Mouse (Mus musculus): ENCODE data around the gene Ppfibp1. TPM values are rescaled to one million over a fixed set of nuclear protein-coding genes. Genes with fewer than 3 reads are reported as not detected.

The Ppfibp1 gene
- polyA plus RNA-seq, 1 experiment from 2014 or later: 66.1 TPM

DNA sequence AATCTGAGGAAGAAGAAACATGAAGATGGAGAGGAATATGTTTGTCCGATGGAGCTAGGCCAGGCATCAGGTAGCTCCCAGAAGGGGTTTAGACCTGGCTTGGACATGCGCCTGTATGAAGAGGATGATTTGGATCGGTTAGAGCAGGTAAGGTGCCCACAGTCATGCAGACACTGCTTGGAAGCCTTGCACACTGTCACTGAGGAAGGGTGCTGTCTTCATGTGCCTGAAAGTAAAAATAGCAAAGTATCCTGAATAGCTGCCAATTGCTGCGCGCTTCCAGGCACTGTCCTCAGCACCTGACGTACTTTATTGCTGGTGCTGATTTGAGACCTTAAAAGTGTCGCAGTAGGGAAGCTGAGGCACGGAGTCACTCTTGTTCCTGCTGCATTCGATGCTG is 141.3 kb downstream of the Ppfibp1 start:
- Histone ChIP-seq H3K27me3 (ENCODE audit: insufficient read depth, low read length) (no peaks in the 10 kb centered on the region), H3K9me3 (ENCODE audit: low read length) (no peaks in the 10 kb centered on the region), H3K4me1 (ENCODE audit: insufficient read depth, low read length) (no peaks in the 10 kb centered on the region), H3K4me2 (replicated peaks; ENCODE audit: low read depth, low read length) (no peak overlapping the region), H3K36me3 (ENCODE audit: insufficient read depth, low read length) (peaks cover 45% of the 10 kb centered on the region), H3K9ac (replicated peaks; ENCODE audit: low read length) (no peak overlapping the region), H3K27ac (ENCODE audit: low read length) (no peak overlapping the region), H3K4me3 (ENCODE audit: low read length) (no peak overlapping the region)
- ATAC-seq (ENCODE audit: low FRiP score, low TSS enrichment): no peak
- 93% methylated on average over 9 of the region's 9 CpGs for WGBS

DNA sequence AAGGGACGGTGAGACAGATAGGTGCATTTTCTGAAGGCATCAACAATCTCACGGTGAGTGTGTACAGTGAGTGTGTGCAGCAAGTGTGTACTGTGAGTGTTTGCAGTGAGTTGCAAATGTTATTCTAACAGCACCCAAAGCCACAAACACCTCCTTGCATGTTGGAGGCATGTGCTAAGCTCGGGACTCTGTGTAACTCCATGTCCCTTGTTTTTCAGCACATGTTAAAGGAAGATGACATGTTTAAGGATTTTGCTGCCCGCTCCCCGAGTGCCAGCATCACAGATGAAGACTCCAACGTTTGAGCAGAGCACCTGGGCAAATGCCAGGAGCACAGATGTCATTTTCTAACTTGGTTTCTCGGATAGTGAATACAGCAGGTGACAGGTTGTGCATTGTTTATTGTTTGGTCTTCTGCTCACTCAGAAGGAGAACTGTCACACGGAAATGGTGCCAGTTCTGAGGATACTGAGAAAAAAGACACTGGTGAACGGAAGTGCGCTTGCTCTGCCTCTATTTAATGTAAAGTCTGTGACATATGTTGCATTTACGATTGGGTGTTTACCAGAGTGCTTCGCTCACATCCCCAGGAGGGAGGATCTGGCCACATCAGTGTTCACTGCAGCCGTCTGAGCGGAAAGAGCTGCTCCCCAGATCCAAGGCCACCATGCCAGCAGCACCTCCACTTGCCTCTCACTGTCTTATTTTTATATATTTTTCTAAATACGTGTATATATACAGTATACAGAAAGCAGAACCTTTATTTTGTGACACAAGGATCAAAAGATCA is 142.0 kb downstream of the Ppfibp1 start:
- Histone ChIP-seq H3K9me3 (ENCODE audit: low read length) (no peaks in the 10 kb centered on the region), H3K36me3 (ENCODE audit: insufficient read depth, low read length) (peaks cover 40% of the 10 kb centered on the region), H3K27ac (ENCODE audit: low read length) (no peak overlapping the region), H3K4me2 (replicated peaks; ENCODE audit: low read depth, low read length) (no peak overlapping the region), H3K27me3 (ENCODE audit: insufficient read depth, low read length) (no peaks in the 10 kb centered on the region), H3K9ac (replicated peaks; ENCODE audit: low read length) (no peak overlapping the region), H3K4me1 (ENCODE audit: insufficient read depth, low read length) (no peaks in the 10 kb centered on the region), H3K4me3 (ENCODE audit: low read length) (no peak overlapping the region)
- ATAC-seq (ENCODE audit: low FRiP score, low TSS enrichment): no peak
- 90% methylated on average over 15 of the region's 15 CpGs for WGBS

DNA sequence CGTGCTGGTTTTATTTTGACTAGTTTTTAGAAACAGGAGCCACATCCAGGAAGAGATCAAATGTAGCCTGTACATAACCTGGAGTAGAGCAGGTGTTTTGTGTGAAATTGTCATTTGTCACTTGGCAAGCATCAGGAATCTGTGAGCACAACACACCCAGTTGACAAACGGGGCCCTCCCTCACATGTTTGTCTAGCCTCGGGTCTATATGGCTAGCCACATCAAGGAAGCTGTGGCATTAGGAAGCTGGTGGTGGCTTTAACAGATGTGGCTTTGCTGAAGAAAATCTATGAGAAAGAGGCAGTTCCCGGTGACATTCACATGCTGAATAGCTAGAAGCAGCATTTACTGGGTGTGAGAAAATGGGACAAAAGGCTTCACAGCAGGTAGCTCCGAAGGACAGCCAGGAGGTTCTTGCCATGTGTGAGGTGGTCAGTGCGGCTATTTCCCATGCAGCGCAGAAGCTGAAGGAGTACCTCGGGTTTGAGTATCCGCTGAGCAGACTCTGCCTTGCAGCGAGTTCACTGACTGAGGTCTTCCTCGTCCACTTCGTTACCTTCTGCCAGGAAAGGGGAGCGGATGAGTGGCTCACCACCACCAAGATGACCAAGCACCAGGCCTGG is 144.1 kb downstream of the Ppfibp1 start, which contains the start of gene Rep15:
Gene Rep15 (plus strand): TSS at position 282 of the 623 bp plus-strand sequence.
- Histone ChIP-seq H3K27me3 (ENCODE audit: insufficient read depth, low read length) (no peaks in the 10 kb centered on the region), H3K36me3 (ENCODE audit: insufficient read depth, low read length) (peaks cover 24% of the 10 kb centered on the region), H3K27ac (ENCODE audit: low read length) (no peak within 1 kb of the TSS), H3K9me3 (ENCODE audit: low read length) (no peaks in the 10 kb centered on the region), H3K4me2 (replicated peaks; ENCODE audit: low read depth, low read length) (no peak within 1 kb of the TSS), H3K9ac (replicated peaks; ENCODE audit: low read length) (no peak within 1 kb of the TSS), H3K4me1 (ENCODE audit: insufficient read depth, low read length) (no peaks in the 10 kb centered on the region), H3K4me3 (ENCODE audit: low read length) (no peak within 1 kb of the TSS)
- no peak for ATAC-seq (ENCODE audit: low FRiP score, low TSS enrichment)
- 54% methylated on average over 13 of the region's 13 CpGs for WGBS

DNA sequence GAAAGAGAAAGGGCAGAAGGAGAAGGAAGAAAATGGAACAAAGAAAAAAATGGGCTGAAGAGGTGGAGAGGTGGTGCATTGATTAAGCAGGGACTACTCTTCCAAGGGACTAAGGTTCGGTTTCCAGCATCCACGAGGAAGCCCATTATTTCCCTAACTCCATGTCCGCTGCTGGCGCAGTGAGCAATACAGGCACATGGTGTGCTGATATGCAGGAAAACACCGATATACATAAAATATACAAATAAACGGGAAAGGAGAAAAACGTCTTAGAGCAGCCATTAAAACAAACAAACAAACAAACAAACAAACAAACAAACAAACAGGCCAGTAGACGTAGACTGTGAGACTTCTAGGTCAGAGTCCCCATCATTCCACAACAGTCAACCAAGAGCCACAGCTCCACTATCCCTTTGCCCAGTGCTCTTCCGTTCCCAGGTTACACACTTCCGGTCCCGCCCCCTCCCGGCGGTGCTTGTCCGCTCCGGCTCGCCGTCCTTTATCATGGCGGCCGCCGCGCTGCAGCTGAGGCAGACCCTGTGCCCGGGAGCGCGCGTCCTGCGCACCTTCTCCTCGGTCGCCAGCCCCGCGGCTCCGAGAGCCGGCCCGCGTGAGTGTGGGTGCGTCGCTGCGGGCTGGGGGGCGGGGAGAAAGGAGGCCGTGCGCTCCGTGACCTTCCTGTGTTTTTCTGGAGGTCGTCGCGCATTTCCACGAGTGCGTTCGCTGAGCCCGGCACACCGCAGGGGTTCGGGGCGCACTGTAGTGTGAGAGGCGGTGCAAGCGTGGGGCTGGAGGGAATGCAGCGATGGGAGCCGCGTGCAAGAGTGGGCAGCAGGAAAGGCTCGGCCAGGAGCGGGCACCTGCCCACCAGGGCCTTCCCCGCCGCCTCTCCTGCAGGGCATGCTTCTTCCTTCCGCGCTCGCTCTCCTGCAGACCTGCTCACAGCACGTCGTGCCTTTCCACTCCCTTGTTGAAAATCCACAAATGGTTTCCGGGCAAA is 154.3 kb downstream of the Ppfibp1 start, which contains the start of gene Mrps35:
Gene Mrps35 (plus strand): TSS at position 474 of the 1,000 bp plus-strand sequence.
- ATAC-seq (ENCODE audit: low FRiP score, low TSS enrichment): peak; percentile 99

DNA sequence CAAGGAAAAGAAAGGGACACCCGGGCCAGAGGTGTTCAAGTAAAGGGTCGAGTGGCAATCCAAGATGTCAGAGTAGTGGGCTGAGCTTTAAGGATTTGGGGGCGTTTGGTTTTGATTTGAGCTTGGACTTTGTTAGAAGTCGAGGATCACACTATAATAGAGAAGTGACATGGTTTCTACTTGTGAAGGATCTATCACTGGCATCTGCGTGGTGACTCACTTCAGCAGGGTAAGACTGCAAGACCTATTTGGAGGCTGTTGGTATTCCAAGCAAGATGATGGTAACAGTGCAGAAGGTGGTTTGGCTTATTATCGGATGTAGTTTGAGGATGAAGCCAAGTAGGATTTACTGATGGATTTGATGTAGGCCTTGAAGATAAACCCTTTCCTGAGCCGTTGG is 155.3 kb downstream of the Ppfibp1 start:
- no peak overlapping the region for H3K27ac ChIP-seq (ENCODE audit: low read length)
- H3K4me3 ChIP-seq (ENCODE audit: low read length): peak overlapping the region; percentile 90
- peaks cover 11% of the 10 kb centered on the region; the same call in 1 of the 2 replicates for H3K36me3 ChIP-seq (ENCODE audit: insufficient read depth, low read length)
- peak overlapping the region; percentile 76 for H3K4me2 ChIP-seq (replicated peaks; ENCODE audit: low read depth, low read length)
- H3K9me3 ChIP-seq (ENCODE audit: low read length): no peaks in the 10 kb centered on the region
- 0 out of 2 replicates have a peak, but pooled peaks cover 2% of the 10 kb centered on the region for H3K27me3 ChIP-seq (ENCODE audit: insufficient read depth, low read length)
- H3K9ac ChIP-seq (replicated peaks; ENCODE audit: low read length): peak overlapping the region; percentile 99
- H3K4me1 ChIP-seq (ENCODE audit: insufficient read depth, low read length): peaks cover 9% of the 10 kb centered on the region
- no peak for ATAC-seq (ENCODE audit: low FRiP score, low TSS enrichment)
- 54% methylated on average over 7 of the region's 7 CpGs for WGBS

More for the DNA sequence above, 154.3 kb downstream of the Ppfibp1 start, which contains the start of gene Mrps35:
- 0 out of 2 replicates have a peak, but pooled peaks cover 2% of the 10 kb centered on the region for H3K27me3 ChIP-seq (ENCODE audit: insufficient read depth, low read length)
- peak within 1 kb of the TSS; percentile 99 for H3K9ac ChIP-seq (replicated peaks; ENCODE audit: low read length)
- WGBS: 3% methylated on average over 66 of the region's 66 CpGs
- H3K27ac ChIP-seq (ENCODE audit: low read length): peak within 1 kb of the TSS; percentile 83
- H3K36me3 ChIP-seq (ENCODE audit: insufficient read depth, low read length): peaks cover 4% of the 10 kb centered on the region; the same call in 1 of the 2 replicates
- H3K9me3 ChIP-seq (ENCODE audit: low read length): no peaks in the 10 kb centered on the region
- H3K4me2 ChIP-seq (replicated peaks; ENCODE audit: low read depth, low read length): peak within 1 kb of the TSS; percentile 76
- peak within 1 kb of the TSS; percentile 90 for H3K4me3 ChIP-seq (ENCODE audit: low read length)
- H3K4me1 ChIP-seq (ENCODE audit: insufficient read depth, low read length): peaks cover 9% of the 10 kb centered on the region

- Histone ChIP-seq H3K9ac (replicated peaks; ENCODE audit: low read length) (no peak overlapping the region), H3K4me3 (ENCODE audit: low read length) (no peak overlapping the region), H3K27me3 (ENCODE audit: insufficient read depth, low read length) (no peaks in the 10 kb centered on the region), H3K4me2 (replicated peaks; ENCODE audit: low read depth, low read length) (no peak overlapping the region), H3K27ac (ENCODE audit: low read length) (no peak overlapping the region), H3K36me3 (ENCODE audit: insufficient read depth, low read length) (peaks cover 46% of the 10 kb centered on the region), H3K4me1 (ENCODE audit: insufficient read depth, low read length) (no peaks in the 10 kb centered on the region), H3K9me3 (ENCODE audit: low read length) (no peaks in the 10 kb centered on the region)
- WGBS: 97% methylated on average over 13 of the region's 13 CpGs
- ATAC-seq (ENCODE audit: low FRiP score, low TSS enrichment): no peak
These were observed 161.0 kb downstream of the Ppfibp1 start for GRCm38 (mm10) chr6:147049239-147049805.

GRCm38 (mm10) chr6:147051666-147052065 is 163.4 kb downstream of the Ppfibp1 start:
- peaks cover 51% of the 10 kb centered on the region for H3K36me3 ChIP-seq (ENCODE audit: insufficient read depth, low read length)
- 95% methylated on average over 8 of the region's 8 CpGs for WGBS
- no peak overlapping the region for H3K27ac ChIP-seq (ENCODE audit: low read length)
- no peaks in the 10 kb centered on the region for H3K27me3 ChIP-seq (ENCODE audit: insufficient read depth, low read length)
- no peak overlapping the region for H3K4me2 ChIP-seq (replicated peaks; ENCODE audit: low read depth, low read length)
- no peaks in the 10 kb centered on the region for H3K4me1 ChIP-seq (ENCODE audit: insufficient read depth, low read length)
- no peaks in the 10 kb centered on the region for H3K9me3 ChIP-seq (ENCODE audit: low read length)
- no peak overlapping the region for H3K9ac ChIP-seq (replicated peaks; ENCODE audit: low read length)
- no peak for ATAC-seq (ENCODE audit: low FRiP score, low TSS enrichment)
- H3K4me3 ChIP-seq (ENCODE audit: low read length): no peak overlapping the region

DNA sequence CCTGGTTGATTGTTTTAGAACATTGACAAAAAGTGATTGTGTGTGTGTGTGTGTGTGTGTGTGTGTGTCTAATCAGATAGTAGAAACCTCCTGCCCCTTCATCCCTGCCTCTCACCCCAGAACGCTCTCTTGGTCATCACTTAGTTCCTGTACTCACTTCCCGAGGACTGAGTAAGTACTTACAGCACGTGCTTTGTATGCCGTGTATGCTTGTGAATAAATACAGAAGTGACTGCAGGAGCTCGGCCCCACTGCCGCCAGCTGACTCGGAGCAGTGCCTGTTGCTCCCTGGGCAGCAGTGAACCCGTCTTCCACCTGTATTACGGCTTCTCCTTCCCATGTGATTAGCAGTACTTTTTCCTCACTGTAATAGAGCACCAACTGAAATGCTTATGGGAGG is 164.2 kb downstream of the Ppfibp1 start:
- Histone ChIP-seq H3K27ac (ENCODE audit: low read length) (no peak overlapping the region), H3K4me2 (replicated peaks; ENCODE audit: low read depth, low read length) (no peak overlapping the region), H3K36me3 (ENCODE audit: insufficient read depth, low read length) (peaks cover 49% of the 10 kb centered on the region), H3K4me1 (ENCODE audit: insufficient read depth, low read length) (no peaks in the 10 kb centered on the region), H3K4me3 (ENCODE audit: low read length) (no peak overlapping the region), H3K27me3 (ENCODE audit: insufficient read depth, low read length) (no peaks in the 10 kb centered on the region), H3K9me3 (ENCODE audit: low read length) (no peaks in the 10 kb centered on the region), H3K9ac (replicated peaks; ENCODE audit: low read length) (no peak overlapping the region)
- no peak for ATAC-seq (ENCODE audit: low FRiP score, low TSS enrichment)
- WGBS: 95% methylated on average over 9 of the region's 9 CpGs

Data from kidney, embryonic 16.5 days (tissue).